Mouse (Mus musculus) lung, embryonic 15.5 days (tissue): ENCODE results near the gene Aire. TPM values are rescaled to one million over a fixed set of nuclear protein-coding genes. Genes with fewer than 3 reads are reported as not detected.

Source experiments
- ATAC-seq: fragments of 200-750 bp; cut with Nextera tagmentation; 2 replicates; pipeline ENCODE4 v1.8.0; 2017; ENCODE audit warnings: moderate number of reproducible peaks, borderline replicate concordance; ENCODE audit not compliant: low FRiP score, low TSS enrichment; ENCODE audit errors: extremely low read depth
- H3K27ac ChIP-seq: fragments of 300-500 bp; sonication (generic); 2 replicates; pipeline ENCODE4 v1.5.1; 2015; ENCODE audit warnings: moderate library complexity, mild to moderate bottlenecking, inconsistent platforms
- H3K27me3 ChIP-seq: fragments of 300-500 bp; sonication (generic); 2 replicates; pipeline ENCODE4 v1.6.1; 2015; ENCODE audit warnings: inconsistent platforms
- H3K36me3 ChIP-seq: fragments of 300-500 bp; sonication (generic); 2 replicates; pipeline ENCODE4 v1.6.1; 2015; ENCODE audit warnings: inconsistent platforms
- H3K4me1 ChIP-seq: fragments of 300-500 bp; sonication (generic); 2 replicates; pipeline ENCODE4 v1.6.1; 2015; ENCODE audit warnings: inconsistent platforms
- H3K4me2 ChIP-seq: fragments of 300-500 bp; sonication (generic); 2 replicates; pipeline ENCODE4 v1.6.1; 2015; ENCODE audit warnings: inconsistent platforms, mild to moderate bottlenecking, moderate library complexity
- H3K4me3 ChIP-seq: fragments of 300-500 bp; sonication (generic); 2 replicates; pipeline ENCODE4 v1.5.1; 2015; ENCODE audit warnings: mild to moderate bottlenecking, inconsistent platforms
- H3K9ac ChIP-seq: fragments of 300-500 bp; sonication (generic); 2 replicates; pipeline ENCODE4 v1.6.1; 2015; ENCODE audit warnings: inconsistent platforms
- H3K9me3 ChIP-seq: fragments of 300-500 bp; sonication (generic); 2 replicates; pipeline ENCODE4 v1.6.1; 2016; ENCODE audit warnings: inconsistent platforms
- WGBS: fragments of 180-500 bp; shearing (Covaris S2); methylation state at CpG from one replicate; pipeline ENCODE4 v1.1.7; 2015; 5-methylcytosine and 5-hydroxymethylcytosine counted together
- polyA plus RNA-seq: library from polyadenylated mRNA; unstranded; fragments of >200 nt; fragmentation: Nextera tagmentation; extraction: Ambion mirVana; gene quantifications from 2 replicates; pipeline ENCODE4 v1.2.1, GENCODE M21; 2015

Gene Aire
- polyA plus RNA-seq: 2.1 and 2.7 TPM in 2 replicates

- Histone ChIP-seq H3K36me3 (no peaks in the 10 kb centered on the region), H3K27ac (no peak within 1 kb of the TSS), H3K9ac (peak within 1 kb of the TSS; percentile 23), H3K4me3 (peak within 1 kb of the TSS; percentile 23), H3K9me3 (no peaks in the 10 kb centered on the region), H3K4me1 (peaks cover 7% of the 10 kb centered on the region; the same call in 1 of the 2 replicates), H3K27me3 (no peaks in the 10 kb centered on the region), H3K4me2 (peak within 1 kb of the TSS; percentile 50)
- 1% methylated on average over 27 of the region's 27 CpGs for WGBS
- ATAC-seq: peak; percentile 43; the same call in 1 of the 2 replicates
These were observed at the start of gene Aire for GRCm38 (mm10) chr10:78043406-78043836. Gene Aire (minus strand): TSS chr10:78043610.

- H3K9ac ChIP-seq: no peak overlapping the region
- 85% methylated on average over 13 of the region's 13 CpGs for WGBS
- H3K27ac ChIP-seq: no peak overlapping the region
- no peak for ATAC-seq
- no peaks in the 10 kb centered on the region for H3K4me1 ChIP-seq
- no peak overlapping the region for H3K4me3 ChIP-seq
- no peaks in the 10 kb centered on the region for H3K36me3 ChIP-seq
- H3K27me3 ChIP-seq: no peaks in the 10 kb centered on the region
- no peaks in the 10 kb centered on the region for H3K9me3 ChIP-seq
- no peak overlapping the region for H3K4me2 ChIP-seq
These were observed 49.3 kb upstream of the Aire start for GRCm38 (mm10) chr10:78092725-78093029.

- H3K27ac ChIP-seq: no peak overlapping the region
- no peaks in the 10 kb centered on the region for H3K4me1 ChIP-seq
- WGBS: 81% methylated on average over 23 of the region's 23 CpGs
- H3K4me2 ChIP-seq: no peak overlapping the region
- H3K36me3 ChIP-seq: no peaks in the 10 kb centered on the region
- no peaks in the 10 kb centered on the region for H3K9me3 ChIP-seq
- no peak overlapping the region for H3K9ac ChIP-seq
- H3K4me3 ChIP-seq: no peak overlapping the region
- ATAC-seq: no peak
- no peaks in the 10 kb centered on the region for H3K27me3 ChIP-seq
These were observed 48.7 kb upstream of the Aire start for GRCm38 (mm10) chr10:78091865-78092724.

- no peak overlapping the region for H3K4me2 ChIP-seq
- H3K4me3 ChIP-seq: no peak overlapping the region
- ATAC-seq: no peak
- H3K9me3 ChIP-seq: no peaks in the 10 kb centered on the region
- no peaks in the 10 kb centered on the region for H3K27me3 ChIP-seq
- no peak overlapping the region for H3K9ac ChIP-seq
- H3K27ac ChIP-seq: no peak overlapping the region
- H3K36me3 ChIP-seq: no peaks in the 10 kb centered on the region
- no peaks in the 10 kb centered on the region for H3K4me1 ChIP-seq
- 73% methylated on average over 4 of the region's 4 CpGs for WGBS
These were observed 47.5 kb upstream of the Aire start for GRCm38 (mm10) chr10:78090706-78091491.

GRCm38 (mm10) chr10:78090246-78090645 lies 46.8 kb upstream of the Aire start:
- no peaks in the 10 kb centered on the region for H3K4me1 ChIP-seq
- H3K27me3 ChIP-seq: no peaks in the 10 kb centered on the region
- no peak overlapping the region for H3K9ac ChIP-seq
- 40% methylated on average over 6 of the region's 6 CpGs for WGBS
- no peak overlapping the region for H3K27ac ChIP-seq
- H3K4me2 ChIP-seq: no peak overlapping the region
- no peak overlapping the region for H3K4me3 ChIP-seq
- H3K36me3 ChIP-seq: no peaks in the 10 kb centered on the region
- ATAC-seq: 0 out of 2 replicates have a peak, but pooled peaks have one; percentile 35
- H3K9me3 ChIP-seq: no peaks in the 10 kb centered on the region

- Histone ChIP-seq H3K4me3 (no peak overlapping the region), H3K9me3 (no peaks in the 10 kb centered on the region), H3K36me3 (no peaks in the 10 kb centered on the region), H3K27ac (no peak overlapping the region), H3K9ac (no peak overlapping the region), H3K4me2 (no peak overlapping the region), H3K27me3 (no peaks in the 10 kb centered on the region), H3K4me1 (no peaks in the 10 kb centered on the region)
- no peak for ATAC-seq
- WGBS: 78% methylated on average over 6 of the region's 6 CpGs
These were observed 43.7 kb upstream of the Aire start for GRCm38 (mm10) chr10:78087101-78087511.

- H3K9me3 ChIP-seq: no peaks in the 10 kb centered on the region
- no peak overlapping the region for H3K27ac ChIP-seq
- H3K4me3 ChIP-seq: no peak overlapping the region
- H3K27me3 ChIP-seq: no peaks in the 10 kb centered on the region
- no peak overlapping the region for H3K4me2 ChIP-seq
- 75% methylated on average over 10 of the region's 10 CpGs for WGBS
- H3K4me1 ChIP-seq: no peaks in the 10 kb centered on the region
- H3K36me3 ChIP-seq: no peaks in the 10 kb centered on the region
- no peak for ATAC-seq
- H3K9ac ChIP-seq: no peak overlapping the region
These were observed 43.1 kb upstream of the Aire start for GRCm38 (mm10) chr10:78086444-78087061.

GRCm38 (mm10) chr10:78085711-78086110 lies 42.3 kb upstream of the Aire start:
- no peak for ATAC-seq

GRCm38 (mm10) chr10:78084073-78084472 lies 40.7 kb upstream of the Aire start:
- Histone ChIP-seq H3K27ac (no peak overlapping the region), H3K27me3 (no peaks in the 10 kb centered on the region), H3K4me2 (no peak overlapping the region), H3K4me1 (no peaks in the 10 kb centered on the region), H3K9me3 (no peaks in the 10 kb centered on the region), H3K9ac (no peak overlapping the region), H3K36me3 (no peaks in the 10 kb centered on the region), H3K4me3 (no peak overlapping the region)
- ATAC-seq: no peak
- 35% methylated on average over 1 of the region's 1 CpGs for WGBS

More at GRCm38 (mm10) chr10:78085711-78086110, 42.3 kb upstream of the Aire start:
- no peaks in the 10 kb centered on the region for H3K36me3 ChIP-seq
- H3K9me3 ChIP-seq: no peaks in the 10 kb centered on the region
- H3K4me2 ChIP-seq: no peak overlapping the region
- no peak overlapping the region for H3K4me3 ChIP-seq
- H3K4me1 ChIP-seq: no peaks in the 10 kb centered on the region
- H3K27me3 ChIP-seq: no peaks in the 10 kb centered on the region
- H3K27ac ChIP-seq: no peak overlapping the region
- WGBS: 84% methylated on average over 6 of the region's 6 CpGs
- no peak overlapping the region for H3K9ac ChIP-seq

GRCm38 (mm10) chr10:78079955-78080591 lies 36.7 kb upstream of the Aire start:
- no peaks in the 10 kb centered on the region for H3K27me3 ChIP-seq
- no peak overlapping the region for H3K9ac ChIP-seq
- no peaks in the 10 kb centered on the region for H3K9me3 ChIP-seq
- H3K36me3 ChIP-seq: no peaks in the 10 kb centered on the region
- 77% methylated on average over 4 of the region's 4 CpGs for WGBS
- no peak overlapping the region for H3K27ac ChIP-seq
- no peaks in the 10 kb centered on the region for H3K4me1 ChIP-seq
- ATAC-seq: no peak
- no peak overlapping the region for H3K4me2 ChIP-seq
- H3K4me3 ChIP-seq: no peak overlapping the region

- no peak for ATAC-seq
- H3K4me3 ChIP-seq: no peak overlapping the region
- H3K4me1 ChIP-seq: no peaks in the 10 kb centered on the region
- no peak overlapping the region for H3K9ac ChIP-seq
- WGBS: 68% methylated on average over 5 of the region's 5 CpGs
- no peak overlapping the region for H3K4me2 ChIP-seq
- no peaks in the 10 kb centered on the region for H3K27me3 ChIP-seq
- no peak overlapping the region for H3K27ac ChIP-seq
- no peaks in the 10 kb centered on the region for H3K9me3 ChIP-seq
- no peaks in the 10 kb centered on the region for H3K36me3 ChIP-seq
These were observed 34.9 kb upstream of the Aire start for GRCm38 (mm10) chr10:78078276-78078675.
